Mouse (Mus musculus) central nervous system, embryonic 14 days (tissue): Measurements from ENCODE around the gene Olfr397. TPM values are rescaled to one million over a fixed set of nuclear protein-coding genes. Genes with fewer than 3 reads are reported as not detected.

ENCODE experiments used
- polyA plus RNA-seq: library from polyadenylated mRNA; depleted of rRNA; stranded (reverse); fragments of >200 nt; gene quantifications from 2 replicates; pipeline ENCODE4 v1.2.3, GENCODE M21; 2012; rRNA removed

Gene Olfr397
- not detected in 2 replicates for polyA plus RNA-seq

DNA sequence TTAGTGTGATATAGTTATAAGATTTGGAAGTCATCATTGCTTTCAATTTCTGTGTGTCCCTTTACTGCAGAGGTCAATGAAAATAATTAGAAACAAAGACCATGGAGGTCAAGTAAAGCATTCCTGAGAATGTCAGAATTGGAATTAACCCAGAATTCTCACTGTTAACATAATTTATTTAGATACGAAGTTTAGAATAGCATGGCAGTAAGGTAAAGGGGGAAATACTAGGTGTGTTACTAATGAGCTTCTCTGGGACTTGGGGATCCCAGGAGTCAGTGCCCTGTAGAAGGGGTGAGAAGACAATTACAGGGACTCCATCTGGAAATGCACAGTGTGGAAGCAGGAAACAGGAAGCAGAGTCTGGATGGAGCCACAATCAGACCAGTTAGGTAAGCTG, at the start of gene Olfr397:
TSS of gene Olfr397 (plus strand) at position 301 of the 400 bp plus-strand sequence.

DNA sequence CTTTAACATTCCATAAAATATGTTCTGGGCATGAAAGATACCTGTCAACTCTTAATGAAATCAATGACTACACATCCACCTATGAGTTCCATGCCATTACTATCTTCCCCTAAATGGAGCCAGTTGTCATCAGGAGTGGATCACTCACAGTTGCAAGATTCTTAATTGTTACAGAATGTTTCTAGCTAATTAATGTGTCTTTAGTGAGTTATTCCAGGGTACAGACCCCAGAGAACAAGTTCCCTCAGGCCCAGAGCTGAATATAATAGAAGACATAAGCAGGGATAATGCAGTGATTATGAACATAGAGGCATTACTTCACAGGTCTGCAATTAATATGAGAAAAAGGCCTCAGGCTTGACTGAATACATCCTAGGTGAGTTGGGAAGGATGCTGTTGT, 24.2 kb upstream of the Olfr397 start, which contains the start of gene Olfr23:
TSS of gene Olfr23 (plus strand) at position 301 of the 400 bp plus-strand sequence.

DNA sequence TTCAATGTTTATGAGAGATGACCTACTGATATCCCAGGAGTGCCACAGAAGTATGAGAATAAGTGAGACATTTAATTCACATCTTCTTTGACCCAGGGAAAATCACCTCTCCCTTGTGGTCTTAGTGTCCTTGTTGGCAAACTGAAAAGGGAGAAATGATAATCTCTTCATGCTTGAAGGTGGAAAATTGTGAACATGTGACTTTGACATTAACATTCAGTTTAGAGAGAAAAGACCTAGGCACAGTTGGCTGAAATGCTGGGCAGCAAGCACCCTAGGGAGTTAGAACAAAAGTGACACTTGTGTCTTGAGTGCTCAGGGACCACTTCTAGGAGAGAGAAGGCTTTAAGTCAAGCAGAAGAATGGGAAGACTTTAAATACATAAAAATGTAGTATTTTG, 29.7 kb downstream of the Olfr397 start, which contains the start of gene Olfr398:
TSS of gene Olfr398 (minus strand) at position 101 of the 400 bp plus-strand sequence.

Other genes with a start within 250 kb of the Olfr397 start
- gene Olfr389, start 180.1 kb upstream of the Olfr397 start, polyA plus RNA-seq = not detected in 2 replicates
- not detected in 2 replicates for gene Olfr390, start 177.9 kb upstream of the Olfr397 start, polyA plus RNA-seq
- gene Olfr391-ps, start 157.8 kb upstream of the Olfr397 start, polyA plus RNA-seq = not detected in 2 replicates
- not detected in 2 replicates for gene Olfr392, start 143.8 kb upstream of the Olfr397 start, polyA plus RNA-seq
- gene Olfr393, start 109.4 kb upstream of the Olfr397 start, polyA plus RNA-seq = not detected in 2 replicates
- not detected in 2 replicates for gene Olfr394, start 70.0 kb upstream of the Olfr397 start, polyA plus RNA-seq
- gene Olfr395, start 51.5 kb upstream of the Olfr397 start, polyA plus RNA-seq = not detected in 2 replicates
- not detected in 2 replicates for gene Olfr23, start 24.1 kb upstream of the Olfr397 start, polyA plus RNA-seq
- not detected in 2 replicates for gene Olfr398, start 29.6 kb downstream of the Olfr397 start, polyA plus RNA-seq
- gene Olfr139, start 95.7 kb downstream of the Olfr397 start, polyA plus RNA-seq = not detected in 2 replicates
- gene Olfr399, start 95.8 kb downstream of the Olfr397 start, polyA plus RNA-seq = not detected in 2 replicates
- gene Zfp616, start 109.1 kb downstream of the Olfr397 start, polyA plus RNA-seq = not detected in 2 replicates
- gene Olfr401, start 152.9 kb downstream of the Olfr397 start, polyA plus RNA-seq = not detected in 2 replicates
- gene Olfr402, start 192.7 kb downstream of the Olfr397 start, polyA plus RNA-seq = not detected in 2 replicates
- not detected in 2 replicates for gene Olfr403, start 225.4 kb downstream of the Olfr397 start, polyA plus RNA-seq